Mouse (Mus musculus) CD4-positive, CD25-positive, alpha-beta regulatory T cell, adult 4 months (primary cell): ENCODE results near the gene Manf. TPM values are rescaled to one million over a fixed set of nuclear protein-coding genes. Genes with fewer than 3 reads are reported as not detected.

Source experiments
- polyA plus RNA-seq, 2 experiments: library from polyadenylated mRNA; unstranded; fragments of 100-300 nt; shearing (Covaris generic); gene quantifications; one replicate each; pipeline ENCODE4 v1.2.1; 2017

The Manf gene
- polyA plus RNA-seq, 2 experiments from 2014 or later, result 124 to 139 TPM

Other genes with a start within 250 kb of the Manf start
- not detected for gene Grm2, start 235.9 kb downstream of the Manf start, polyA plus RNA-seq
- 10 to 100 TPM; 40.7 to 62.0 TPM for gene Tex264, start 206.1 kb downstream of the Manf start, polyA plus RNA-seq
- 1 to 10 TPM; 2.6 to 3.5 TPM for gene Rad54l2, start 102.8 kb downstream of the Manf start, polyA plus RNA-seq
- 10 to 100 TPM; 22.7 to 37.2 TPM for gene Dcaf1, start 70.1 kb downstream of the Manf start, polyA plus RNA-seq
- 1 to 10 TPM; 3.7 to 4.4 TPM for gene Rbm15b, start 4.6 kb downstream of the Manf start, polyA plus RNA-seq